Mouse (Mus musculus): ENCODE measurements around the gene Kbtbd12.

Kbtbd12 gene

GRCm38 (mm10) chr6:88638917-88639316 is 1.2 kb upstream of the Kbtbd12 start:
- TF ChIP-seq GATA4 (IDR thresholded peaks at IDR 0.05; ENCODE audit: insufficient replicate concordance, low read length), result no peak

- no peak for TF ChIP-seq GATA4 (IDR thresholded peaks at IDR 0.05; ENCODE audit: insufficient replicate concordance, low read length)
These were observed 1.6 kb downstream of the Kbtbd12 start for GRCm38 (mm10) chr6:88635881-88636754.

GRCm38 (mm10) chr6:88631293-88631692 is 6.5 kb downstream of the Kbtbd12 start:
- TF ChIP-seq GATA4 (IDR thresholded peaks at IDR 0.05; ENCODE audit: insufficient replicate concordance, low read length), result peak; percentile 62; the same call in 1 of the 2 replicates

- TF ChIP-seq GATA4 (IDR thresholded peaks at IDR 0.05; ENCODE audit: insufficient replicate concordance, low read length), result no peak
These were observed 7.2 kb downstream of the Kbtbd12 start for GRCm38 (mm10) chr6:88630560-88630959.

- TF ChIP-seq GATA4 (IDR thresholded peaks at IDR 0.05; ENCODE audit: insufficient replicate concordance, low read length), result no peak
These were observed 7.9 kb downstream of the Kbtbd12 start for GRCm38 (mm10) chr6:88629821-88630220.

GRCm38 (mm10) chr6:88627317-88627811 is 10.4 kb downstream of the Kbtbd12 start:
- no peak for TF ChIP-seq GATA4 (IDR thresholded peaks at IDR 0.05; ENCODE audit: insufficient replicate concordance, low read length)

- TF ChIP-seq GATA4 (IDR thresholded peaks at IDR 0.05; ENCODE audit: insufficient replicate concordance, low read length), result no peak
These were observed 10.8 kb downstream of the Kbtbd12 start for GRCm38 (mm10) chr6:88626912-88627311.

GRCm38 (mm10) chr6:88626462-88626861 is 11.3 kb downstream of the Kbtbd12 start:
- TF ChIP-seq GATA4 (IDR thresholded peaks at IDR 0.05; ENCODE audit: insufficient replicate concordance, low read length), result no peak

- no peak for TF ChIP-seq GATA4 (IDR thresholded peaks at IDR 0.05; ENCODE audit: insufficient replicate concordance, low read length)
These were observed 15.8 kb downstream of the Kbtbd12 start for GRCm38 (mm10) chr6:88621816-88622481.

GRCm38 (mm10) chr6:88619542-88619941 is 18.2 kb downstream of the Kbtbd12 start:
- no peak for TF ChIP-seq GATA4 (IDR thresholded peaks at IDR 0.05; ENCODE audit: insufficient replicate concordance, low read length)

GRCm38 (mm10) chr6:88615352-88615751 is 22.4 kb downstream of the Kbtbd12 start:
- no peak for TF ChIP-seq GATA4 (IDR thresholded peaks at IDR 0.05; ENCODE audit: insufficient replicate concordance, low read length)

GRCm38 (mm10) chr6:88606417-88606816 is 31.3 kb downstream of the Kbtbd12 start:
- TF ChIP-seq GATA4 (IDR thresholded peaks at IDR 0.05; ENCODE audit: insufficient replicate concordance, low read length), result no peak

- TF ChIP-seq GATA4 (IDR thresholded peaks at IDR 0.05; ENCODE audit: insufficient replicate concordance, low read length), result no peak
These were observed 32.0 kb downstream of the Kbtbd12 start for GRCm38 (mm10) chr6:88605715-88606114.

- TF ChIP-seq GATA4 (IDR thresholded peaks at IDR 0.05; ENCODE audit: insufficient replicate concordance, low read length), result no peak
These were observed 32.5 kb downstream of the Kbtbd12 start for GRCm38 (mm10) chr6:88605235-88605634.

- no peak for TF ChIP-seq GATA4 (IDR thresholded peaks at IDR 0.05; ENCODE audit: insufficient replicate concordance, low read length)
These were observed 41.6 kb downstream of the Kbtbd12 start for GRCm38 (mm10) chr6:88596108-88596507.

GRCm38 (mm10) chr6:88592367-88592766 is 45.4 kb downstream of the Kbtbd12 start:
- TF ChIP-seq GATA4 (IDR thresholded peaks at IDR 0.05; ENCODE audit: insufficient replicate concordance, low read length), result no peak

Measured in liver, adult (tissue).